Mouse (Mus musculus) lung, adult 2 months (tissue): ENCODE measurements at regions not wholly inside any gene's neighbourhood (a gene's known extent, or its start where the extent isn't known, plus 50 kb on each side); places are given as distances from the start of the nearest gene placed in this dataset.

Experiments
- CTCF ChIP-seq: fragments of 200-500 bp; IDR thresholded peaks from 2 replicates; pipeline ENCODE4 v1.5.1; 2011; ENCODE audit warnings: mild to moderate bottlenecking, low read length, control low read depth; ENCODE audit not compliant: insufficient read depth
- POLR2A ChIP-seq: fragments of 200-500 bp; IDR thresholded peaks from 2 replicates; pipeline ENCODE4 v1.6.1; 2011; ENCODE audit warnings: low read depth, mild to moderate bottlenecking, control low read depth, low read length, borderline replicate concordance; ENCODE audit errors: extremely low read depth

GRCm38 (mm10) chr3:132462348-132462959 lies 167.2 kb upstream of the Gimd1 start:
- TF ChIP-seq CTCF, result no peak
- TF ChIP-seq POLR2A, result no peak
